Mouse (Mus musculus) urinary bladder, adult 2 months (tissue): ENCODE data around the gene Vcpkmt. TPM values are rescaled to one million over a fixed set of nuclear protein-coding genes. Genes with fewer than 3 reads are reported as not detected.
A peak's percentile ranks its signal among the peaks of the same experiment; 100 is the strongest.
"Not testable (repeated sequence)": the region's sequence is repeated elsewhere in the genome, so short reads cannot be mapped to it uniquely, and the experiment has no call there.

ENCODE experiments used
- DNase-seq: peaks from one replicate; pipeline ENCODE4 v3.0.0; 2022; ENCODE audit warnings: low spot score
- polyA plus RNA-seq: library from polyadenylated mRNA; depleted of rRNA; stranded (reverse); fragments of >200 nt; gene quantifications from 2 replicates; pipeline ENCODE4 v1.2.3, GENCODE M21; 2012; rRNA removed

Vcpkmt gene
- polyA plus RNA-seq = 9.4 and 9.8 TPM in 2 replicates

DNA sequence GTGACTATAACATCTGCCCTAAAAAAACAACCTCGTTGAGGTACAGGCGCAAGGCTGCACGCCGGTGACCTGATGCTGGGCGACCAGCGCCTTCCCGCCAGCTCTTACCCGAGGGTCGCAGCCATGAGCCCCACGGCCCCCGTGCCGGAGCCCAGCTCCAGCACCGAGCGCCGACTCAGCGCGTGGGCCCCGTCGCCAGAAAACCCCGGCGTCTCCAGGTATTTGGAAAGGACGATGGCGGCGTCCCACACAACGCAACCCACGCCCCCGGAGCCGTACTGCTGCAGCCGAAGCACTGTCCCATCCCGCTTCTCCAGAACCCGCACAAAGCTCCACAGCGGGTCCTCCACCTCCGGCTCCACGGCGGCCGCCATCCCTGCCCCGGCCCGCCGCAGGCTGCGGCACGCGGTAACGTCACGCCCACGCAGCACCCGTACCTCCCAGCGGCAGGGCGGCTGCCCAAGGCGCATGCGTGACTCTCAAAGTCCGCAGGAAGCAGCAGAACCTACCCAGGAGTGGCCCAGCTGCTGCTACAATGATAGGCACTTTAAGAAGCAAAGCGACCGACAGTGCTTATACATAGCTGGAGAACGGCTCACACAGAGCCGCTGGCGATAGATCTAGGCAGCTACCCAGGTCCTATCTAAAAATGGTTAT lies at the start of gene Vcpkmt:
Gene Vcpkmt (minus strand): TSS at position 416 of the 657 bp plus-strand sequence.
- peak; percentile 79 for DNase-seq

DNA sequence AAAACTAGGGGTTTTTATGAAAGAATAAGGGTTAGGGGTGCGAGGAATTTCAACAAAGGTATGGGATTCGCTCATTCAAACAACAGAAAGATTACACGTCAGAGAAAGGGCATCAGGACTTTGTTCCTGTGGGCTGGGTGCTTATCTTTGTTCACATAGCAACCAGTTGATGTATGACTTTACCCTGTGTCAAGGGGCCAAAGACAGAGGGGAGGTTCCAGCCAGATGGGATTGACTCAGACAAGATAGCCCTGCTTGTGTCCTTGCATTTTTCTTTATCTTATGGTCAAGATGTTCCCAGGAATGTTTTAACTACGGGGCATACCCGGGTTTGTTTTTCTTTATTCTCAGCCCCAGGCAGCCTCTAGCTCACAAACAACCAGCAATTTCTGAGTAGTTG lies 35.8 kb upstream of the Vcpkmt start:
- not testable (repeated sequence) for DNase-seq

DNA sequence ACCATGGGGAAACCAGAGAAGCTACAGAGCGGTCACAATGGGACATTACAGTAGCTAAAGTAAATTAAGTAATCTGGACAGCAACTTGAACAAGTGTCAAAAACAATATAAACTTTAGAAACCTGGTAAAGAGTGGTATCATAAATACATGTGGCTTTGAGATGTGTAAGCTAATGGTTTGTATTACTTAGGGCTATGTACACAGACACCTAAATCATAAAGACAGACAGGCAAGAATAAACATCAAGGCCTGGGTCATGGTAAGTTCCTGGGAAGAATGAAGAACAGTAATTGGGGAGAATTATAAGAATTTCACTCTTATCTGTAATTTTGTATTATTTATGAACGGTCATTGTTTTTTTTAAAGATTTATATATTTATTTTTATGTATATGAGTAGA lies 21.5 kb upstream of the Vcpkmt start:
- DNase-seq = no peak

DNA sequence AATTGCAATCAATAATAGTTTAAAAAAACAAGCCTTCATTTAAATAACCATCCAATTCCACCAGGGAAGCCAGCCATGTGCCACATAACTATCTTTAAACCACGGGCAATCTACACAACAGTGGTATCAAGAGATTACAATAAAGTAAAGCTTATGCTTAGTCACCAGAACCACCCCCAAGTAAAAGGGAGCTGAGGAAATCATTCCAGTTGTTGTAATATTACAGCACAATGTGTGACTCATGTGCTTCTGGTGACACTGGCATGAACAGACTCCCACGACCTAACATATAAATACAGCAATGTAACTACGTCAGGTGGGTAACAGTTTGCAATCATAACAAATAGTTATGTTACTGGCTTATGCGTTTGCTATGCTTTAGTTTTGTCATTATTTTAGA lies 14.6 kb upstream of the Vcpkmt start:
- DNase-seq = no peak

GRCm38 (mm10) chr12:69593130-69593529 lies 10.3 kb upstream of the Vcpkmt start:
- DNase-seq = no peak

- DNase-seq = no peak
Measured at GRCm38 (mm10) chr12:69583270-69583629, 422 bp upstream of the Vcpkmt start.

GRCm38 (mm10) chr12:69582216-69582612 lies 614 bp downstream of the Vcpkmt start:
- no peak for DNase-seq

DNA sequence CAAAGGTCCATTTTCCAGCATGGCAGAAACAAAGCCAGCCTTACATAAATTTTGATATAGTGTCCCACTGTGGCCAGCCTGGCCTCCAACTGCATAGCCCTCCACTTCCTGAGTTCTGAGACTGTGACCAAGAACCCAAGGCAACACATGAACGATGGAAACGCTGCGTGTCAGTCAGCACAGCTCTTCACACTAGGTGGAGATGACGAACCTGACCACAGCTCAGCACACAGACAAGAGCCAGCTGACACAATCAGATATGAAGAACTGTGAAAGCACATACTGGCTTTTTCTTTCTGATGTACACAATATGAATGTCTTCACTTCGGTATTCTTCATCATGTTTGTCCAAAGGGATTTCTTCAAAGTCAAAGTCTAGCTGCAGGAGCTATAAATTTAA lies 3.2 kb downstream of the Vcpkmt start:
- DNase-seq = no peak

DNA sequence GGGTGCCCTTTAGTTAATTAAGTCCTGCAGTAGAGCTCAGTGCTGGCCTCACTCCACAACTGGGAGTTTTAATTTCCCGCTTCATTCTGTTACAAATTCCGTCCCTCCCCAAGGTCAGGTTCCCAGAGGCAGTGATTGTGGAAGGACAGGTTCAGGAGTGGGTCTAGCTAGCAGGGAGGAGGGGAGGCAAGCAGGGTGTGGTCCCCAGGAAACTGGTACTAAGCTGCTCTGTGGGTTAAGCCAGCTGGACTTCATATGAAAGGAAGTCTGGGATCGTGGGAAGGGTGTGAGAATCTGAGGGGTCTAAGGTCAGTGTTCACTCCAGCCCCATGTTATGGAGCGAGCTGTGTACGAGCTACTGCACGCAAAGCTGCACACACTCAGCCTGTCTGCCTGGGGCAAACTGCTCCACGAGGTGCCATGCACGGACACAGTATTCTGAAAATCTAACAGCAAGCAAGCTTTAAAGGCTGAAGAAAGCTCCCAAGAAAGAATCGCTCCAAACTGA lies 6.7 kb downstream of the Vcpkmt start:
- no peak for DNase-seq

DNA sequence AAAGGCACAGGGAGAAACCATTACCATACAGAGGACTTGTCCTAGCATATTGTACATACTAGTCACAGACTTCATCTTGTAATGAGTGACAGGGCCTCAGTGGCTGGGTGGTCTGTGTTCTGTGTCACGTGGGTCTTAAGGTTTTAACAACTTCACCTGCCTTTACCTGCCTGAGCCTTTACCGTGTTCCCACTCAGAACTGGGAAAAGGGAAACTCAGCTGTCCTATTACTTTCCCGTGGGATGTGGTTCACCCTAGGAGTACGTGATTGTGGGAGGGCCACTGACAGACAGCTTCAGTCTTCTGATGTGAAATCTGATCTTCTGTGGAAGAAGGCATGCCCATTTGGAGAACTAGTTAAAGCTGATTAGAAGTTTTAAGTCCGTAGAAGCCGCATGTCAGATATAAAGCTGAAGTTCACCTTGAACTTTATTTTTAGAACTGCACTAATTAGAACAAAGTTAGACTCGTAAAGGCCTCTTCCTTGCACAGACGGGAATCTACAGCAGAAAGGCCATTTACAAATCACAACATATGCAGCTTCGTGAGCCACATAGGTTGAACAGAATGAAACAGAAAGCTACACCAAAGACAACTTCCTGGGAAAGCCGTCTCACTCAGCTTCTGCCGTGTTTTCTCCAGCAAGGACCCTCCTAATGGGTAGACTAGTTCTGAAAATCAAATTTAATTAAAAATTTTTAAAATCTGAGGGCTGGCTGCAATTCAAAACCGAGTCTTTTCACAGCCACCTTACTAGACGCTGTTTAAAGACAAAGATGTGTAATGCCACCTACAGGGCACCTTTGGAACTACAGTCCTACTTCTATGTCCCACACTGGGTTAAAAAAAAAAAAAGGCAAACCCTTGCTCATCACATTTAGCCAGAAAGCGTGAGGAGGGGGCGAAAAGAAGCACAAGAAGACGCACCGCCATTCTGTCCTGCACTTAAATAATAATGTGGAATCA lies 8.6 kb downstream of the Vcpkmt start:
- DNase-seq = no peak

- no peak for DNase-seq
Measured at GRCm38 (mm10) chr12:69573271-69573670, 9.6 kb downstream of the Vcpkmt start.

DNA sequence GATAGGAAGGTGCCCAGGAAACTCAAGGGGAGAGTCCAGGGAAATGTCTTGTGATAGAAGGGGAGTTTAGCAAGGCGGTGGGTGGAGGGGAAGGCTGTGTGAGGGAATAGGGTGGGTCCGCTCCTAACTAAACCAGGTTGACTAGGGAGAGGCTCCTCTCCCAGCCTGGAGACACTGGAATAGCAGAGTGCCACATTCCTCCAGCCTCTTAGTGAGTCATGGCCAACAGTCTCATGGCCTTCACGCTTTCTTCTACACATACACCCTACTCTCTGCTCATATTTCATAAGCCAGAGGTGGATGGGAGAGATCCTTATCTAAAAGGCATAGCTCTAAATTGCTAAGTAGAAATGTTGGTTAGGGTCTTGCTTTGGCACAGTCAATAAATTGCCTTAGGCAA lies 12.9 kb downstream of the Vcpkmt start:
- no peak for DNase-seq

- no peak for DNase-seq
Measured at GRCm38 (mm10) chr12:69568266-69568665, 14.6 kb downstream of the Vcpkmt start.

DNA sequence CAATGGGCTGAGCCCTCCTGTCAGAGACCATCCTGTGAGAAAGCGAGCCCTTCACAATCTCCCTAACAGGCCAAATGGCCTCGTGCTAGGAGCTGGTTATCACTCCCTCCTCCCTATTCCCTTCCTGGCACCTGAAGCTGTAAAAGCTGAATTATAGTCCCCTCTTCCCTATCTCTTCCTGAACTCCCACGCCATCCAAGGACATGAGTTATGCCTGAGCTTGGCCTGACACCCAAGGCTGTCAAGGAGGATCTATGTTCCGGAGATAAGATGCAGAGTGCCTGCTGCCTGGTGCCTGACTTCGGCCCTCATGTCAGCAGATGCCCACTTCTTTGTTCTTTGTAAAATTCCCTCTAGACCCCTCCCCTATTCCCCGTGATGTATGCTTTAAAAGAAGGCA lies 21.8 kb downstream of the Vcpkmt start:
- DNase-seq = not testable (repeated sequence)

GRCm38 (mm10) chr12:69556221-69556861 lies 26.5 kb downstream of the Vcpkmt start:
- no peak for DNase-seq

DNA sequence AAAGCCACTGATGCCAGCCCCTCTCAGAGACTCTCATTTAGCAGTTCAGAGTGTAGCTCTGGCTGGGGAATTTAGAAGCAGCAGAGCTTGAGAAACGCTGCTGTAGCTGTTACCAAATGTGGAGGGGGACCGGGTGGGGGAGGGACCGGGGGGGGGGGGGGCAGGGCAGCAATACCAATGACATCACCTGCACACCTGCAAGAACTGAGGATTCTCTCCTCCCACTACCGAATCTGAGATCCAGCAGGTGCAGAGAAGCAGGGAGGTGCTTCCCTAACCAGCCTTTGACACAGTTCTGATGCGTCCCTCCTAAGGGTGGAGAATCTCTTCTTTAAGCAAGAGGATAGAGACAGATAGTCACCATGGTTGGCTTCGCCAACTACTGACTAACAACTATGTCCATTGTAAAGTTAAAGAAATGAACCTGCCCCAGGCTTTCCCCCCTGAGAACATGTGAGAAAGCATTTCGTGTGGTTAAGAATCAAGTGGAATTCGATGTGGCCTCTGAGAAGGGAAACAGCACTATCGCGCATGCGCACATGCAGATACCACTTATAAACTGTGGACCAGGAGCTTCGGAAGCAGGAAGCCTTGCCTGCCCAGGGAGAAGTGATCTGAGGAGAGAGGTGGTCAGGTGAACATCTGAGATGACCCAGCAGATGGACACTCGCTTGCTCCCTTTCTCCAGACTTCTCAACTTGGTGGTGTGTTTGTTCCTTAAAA lies 37.2 kb downstream of the Vcpkmt start:
- no peak for DNase-seq

DNA sequence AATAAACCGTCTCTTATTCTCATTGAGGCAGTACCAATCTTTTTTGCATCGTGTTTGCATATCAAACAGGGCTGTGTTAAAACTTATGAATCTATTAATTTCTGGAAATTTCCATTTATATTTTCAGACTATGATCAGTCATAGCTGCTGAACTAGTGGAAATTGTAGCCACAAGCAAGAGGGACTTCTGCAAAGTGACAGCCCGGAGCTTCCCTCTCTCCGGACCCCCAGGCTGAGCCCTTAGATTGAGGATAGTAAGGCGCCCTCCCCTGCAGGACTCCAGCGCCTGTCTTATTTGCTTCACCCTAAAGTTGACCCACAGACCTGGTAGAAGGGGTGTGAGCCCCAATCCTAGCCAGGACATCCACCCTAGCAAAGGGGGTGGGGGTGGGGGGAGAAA lies 37.8 kb downstream of the Vcpkmt start:
- no peak for DNase-seq

GRCm38 (mm10) chr12:69544562-69544961 lies 38.3 kb downstream of the Vcpkmt start:
- DNase-seq = no peak

DNA sequence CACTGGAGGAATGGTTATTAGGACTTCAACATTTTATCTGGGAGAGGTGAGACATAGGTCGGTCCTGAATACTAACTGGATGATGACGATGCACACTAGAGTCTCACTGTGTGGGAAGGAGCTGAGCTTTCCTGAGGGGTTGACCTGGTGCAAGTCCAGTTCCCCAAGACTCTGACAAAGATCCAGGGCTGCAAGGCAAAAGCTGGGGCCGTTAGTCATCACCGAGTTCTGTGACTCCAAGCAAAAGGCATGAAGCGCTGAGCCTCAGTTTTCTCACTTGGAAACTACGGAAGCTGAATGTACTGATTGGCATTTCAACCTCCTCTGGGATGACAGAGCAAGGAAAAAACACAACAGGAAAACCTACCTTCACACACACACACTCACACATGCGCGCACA lies 40.5 kb downstream of the Vcpkmt start:
- DNase-seq = no peak

DNA sequence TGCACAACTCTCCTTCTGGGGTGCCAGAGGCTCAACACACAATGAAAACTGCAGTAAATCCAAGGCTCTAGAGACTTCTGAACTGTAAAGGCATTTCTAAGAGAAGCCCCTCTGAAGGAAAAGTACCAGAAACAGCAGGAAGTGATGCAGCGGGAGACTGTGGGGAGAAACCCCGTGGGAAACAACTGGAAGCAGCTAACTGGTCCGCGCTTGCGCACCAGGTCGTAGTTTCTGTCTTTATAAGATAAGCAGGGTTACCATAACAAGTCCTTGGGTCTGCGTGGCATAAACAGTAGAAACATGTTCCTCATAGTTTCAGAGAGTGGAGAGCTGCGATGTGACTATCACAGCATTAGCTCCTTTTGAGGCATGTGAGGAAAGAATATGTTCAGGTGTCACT lies 41.2 kb downstream of the Vcpkmt start:
- DNase-seq = no peak

DNA sequence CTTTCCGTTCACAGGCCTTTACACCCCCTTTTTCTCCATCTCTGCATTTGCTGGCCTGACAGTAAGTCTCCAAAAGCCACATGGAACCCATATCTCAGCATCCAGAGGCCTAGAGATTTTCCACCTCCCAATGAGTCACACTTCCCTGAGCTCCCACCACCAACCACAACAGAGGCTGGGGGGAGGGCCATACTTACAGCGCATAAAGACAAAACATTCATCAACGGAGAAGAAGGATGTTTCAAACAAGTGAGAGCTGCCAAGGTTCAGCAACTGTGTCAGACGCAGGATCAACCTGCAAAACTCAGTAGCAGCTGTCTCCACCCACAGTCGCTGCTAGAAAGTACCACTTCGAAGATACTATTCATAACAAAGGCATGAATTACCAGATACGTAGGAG lies 43.5 kb downstream of the Vcpkmt start:
- DNase-seq = no peak
